In the genomic region with DNA sequence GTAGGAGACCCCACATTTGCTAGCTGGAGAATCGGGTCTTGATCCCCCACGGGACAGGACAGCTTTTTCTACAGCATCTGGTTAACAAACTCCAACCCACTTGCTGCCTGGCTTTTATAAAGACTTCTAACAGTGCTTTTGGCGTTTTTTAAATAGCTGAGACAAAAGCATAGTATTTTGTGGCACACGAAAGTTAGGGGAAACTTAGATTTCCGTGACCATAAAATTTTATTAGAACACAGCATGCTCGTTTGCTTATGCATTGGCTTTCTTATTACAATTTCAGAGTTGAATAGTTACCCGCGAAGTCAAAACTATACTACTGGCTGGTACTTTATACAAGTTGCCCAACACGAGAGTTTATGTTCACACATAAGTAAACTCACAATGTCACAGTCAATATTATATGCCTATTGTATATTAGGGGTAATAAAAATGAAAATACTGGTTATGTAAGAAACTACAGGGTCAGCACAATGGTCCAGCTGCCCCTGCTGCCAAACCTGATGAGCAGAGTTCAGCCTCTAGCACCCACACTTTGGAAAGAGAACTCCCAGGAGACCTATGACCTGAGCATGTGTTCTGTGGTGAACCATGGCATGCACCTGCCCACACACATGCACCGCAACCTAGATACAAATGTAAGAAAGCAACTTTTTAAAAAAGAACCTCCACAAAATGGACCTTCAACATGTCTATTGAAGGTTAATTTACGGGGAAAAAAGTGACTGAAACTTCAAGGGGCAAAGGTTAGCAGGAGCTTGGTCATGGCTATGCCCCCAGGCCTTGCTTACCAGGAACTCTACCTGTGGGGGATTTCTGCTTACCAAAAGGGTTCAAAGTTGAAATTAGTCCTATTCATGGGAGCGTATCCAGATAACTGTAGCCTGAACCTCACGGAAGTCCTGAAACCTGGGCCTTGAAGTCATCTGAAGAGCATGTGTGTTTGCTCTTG, we compare ENCODE assay signal across 9 mouse cellular contexts. TPM values are rescaled to one million over a fixed set of nuclear protein-coding genes. Genes with fewer than 3 reads are reported as not detected.
DNase-seq lines count a peak whose midpoint lies in the region; ATAC-seq and TF ChIP-seq lines count a peak whose summit lies in the region.
"Had no signal": no experiment of that assay in that cellular context is flagged by ENCODE, and none has a peak within 500 bp of the region (broad histone marks: within the 10 kb centered on the region; RNA-seq: fewer than 3 reads in every experiment).

No protein-coding gene starts in this region.

- H3K36me3 ChIP-seq in heart, embryonic 16.5 days (ENCODE audit: control insufficient read depth, insufficient read depth): no peaks in the 10 kb centered on the region
- H3K36me3 ChIP-seq in embryonic facial prominence, embryonic 12.5 days: no peaks in the 10 kb centered on the region
- H3K36me3 ChIP-seq in kidney, embryonic 14.5 days (ENCODE audit: control insufficient read depth, insufficient read depth, low read length): no peaks in the 10 kb centered on the region
- no peaks in the 10 kb centered on the region for H3K36me3 ChIP-seq in myocyte (ENCODE audit: control insufficient read depth, insufficient read depth)

- H3K27me3 ChIP-seq in heart, embryonic 16.5 days (ENCODE audit: control insufficient read depth, insufficient read depth, low read length): no peaks in the 10 kb centered on the region
- no peaks in the 10 kb centered on the region for H3K27me3 ChIP-seq in embryonic facial prominence, embryonic 12.5 days
- H3K27me3 ChIP-seq in kidney, embryonic 14.5 days (ENCODE audit: control insufficient read depth, insufficient read depth, low read length): no peaks in the 10 kb centered on the region
- no peaks in the 10 kb centered on the region for H3K27me3 ChIP-seq in myocyte (ENCODE audit: control insufficient read depth, insufficient read depth, insufficient read length)
- H3K27me3 ChIP-seq: Patski had no signal

- no peak for ATAC-seq in heart, embryonic 16.5 days (replicated peaks; ENCODE audit: extremely low read depth, insufficient read depth, low FRiP score)
- no peak for ATAC-seq in embryonic facial prominence, embryonic 12.5 days (ENCODE audit: insufficient number of reproducible peaks, insufficient read depth, low FRiP score, low TSS enrichment)
- no peak for ATAC-seq in kidney, embryonic 14.5 days (ENCODE audit: low FRiP score, low TSS enrichment)

- WGBS in heart, embryonic 16.5 days: 67% methylated on average over 13 of the region's 13 CpGs
- 64% methylated on average over 13 of the region's 13 CpGs for WGBS in embryonic facial prominence, embryonic 12.5 days
- 62% methylated on average over 13 of the region's 13 CpGs for WGBS in kidney, embryonic 14.5 days
- WGBS in lung, adult 2 months: 65% methylated on average over 13 of the region's 13 CpGs

- no peak for TF ChIP-seq POLR2A in myocyte (IDR thresholded peaks at IDR 0.05; ENCODE audit: insufficient read length, low read depth)
- TF ChIP-seq POLR2A in lung, adult 2 months (IDR thresholded peaks at IDR 0.05; ENCODE audit: borderline replicate concordance, extremely low read depth, low read depth, low read length): no peak

- peak overlapping the region; percentile 69 for H3K4me2 ChIP-seq in heart, embryonic 16.5 days (ENCODE audit: low read depth, low read length)
- H3K4me2 ChIP-seq in embryonic facial prominence, embryonic 12.5 days (replicated peaks): peak overlapping the region; percentile 84
- H3K4me2 ChIP-seq in kidney, embryonic 14.5 days (replicated peaks; ENCODE audit: low read depth, low read length): peak overlapping the region; percentile 70
- peak overlapping the region; percentile 84 for H3K4me2 ChIP-seq in myocyte (ENCODE audit: low read depth)

- no peak overlapping the region for H3ac ChIP-seq in myocyte (ENCODE audit: control insufficient read depth, insufficient read length)

- no peaks in the 10 kb centered on the region for H3K9me3 ChIP-seq in heart, embryonic 16.5 days (replicated peaks; ENCODE audit: control insufficient read depth, low read length)
- H3K9me3 ChIP-seq in embryonic facial prominence, embryonic 12.5 days: no peaks in the 10 kb centered on the region
- H3K9me3 ChIP-seq in kidney, embryonic 14.5 days (ENCODE audit: control insufficient read depth, low read length): no peaks in the 10 kb centered on the region

- no peak for DNase-seq in heart, adult 8-10 months (ENCODE audit: low spot score)
- no peak for DNase-seq in thymus, postnatal 14 days
- DNase-seq in lung, adult 2 months: no peak
- no peak for DNase-seq in frontal cortex, adult 2 months (ENCODE audit: extremely low spot score in 1 of 2, low spot score in 1 of 2)

- H3K9ac ChIP-seq in heart, embryonic 16.5 days (ENCODE audit: low read length): peak overlapping the region; percentile 68
- peak overlapping the region; percentile 66; the same call in 1 of the 2 replicates for H3K9ac ChIP-seq in embryonic facial prominence, embryonic 12.5 days
- peak overlapping the region; percentile 78 for H3K9ac ChIP-seq in kidney, embryonic 14.5 days (ENCODE audit: low read depth, low read length)

- peaks cover 33% of the 10 kb centered on the region for H3K79me2 ChIP-seq in myocyte (ENCODE audit: control insufficient read depth, insufficient read depth)

- no peak for TF ChIP-seq CTCF in lung, adult 2 months (IDR thresholded peaks at IDR 0.05; ENCODE audit: insufficient read depth, low read length)

- no peak overlapping the region for H3K27ac ChIP-seq in heart, embryonic 16.5 days (ENCODE audit: low read length)
- no peak overlapping the region for H3K27ac ChIP-seq in embryonic facial prominence, embryonic 12.5 days
- H3K27ac ChIP-seq in kidney, embryonic 14.5 days (ENCODE audit: low read depth, low read length): no peak overlapping the region

- H3K4me1 ChIP-seq in heart, embryonic 16.5 days (ENCODE audit: control insufficient read depth, insufficient read depth, low read length): peaks cover 16% of the 10 kb centered on the region
- 0 out of 2 replicates have a peak, but pooled peaks cover 4% of the 10 kb centered on the region for H3K4me1 ChIP-seq in embryonic facial prominence, embryonic 12.5 days
- peaks cover 10% of the 10 kb centered on the region; the same call in 1 of the 2 replicates for H3K4me1 ChIP-seq in kidney, embryonic 14.5 days (ENCODE audit: control insufficient read depth, insufficient read depth, low read length)
- H3K4me1 ChIP-seq in lung, adult 2 months (ENCODE audit: control insufficient read depth, insufficient read depth, low read length): peaks cover 9% of the 10 kb centered on the region; the same call in 1 of the 2 replicates

- H3K4me3 ChIP-seq in heart, embryonic 16.5 days (ENCODE audit: low read length): peak overlapping the region; percentile 97
- H3K4me3 ChIP-seq in embryonic facial prominence, embryonic 12.5 days: peak overlapping the region; percentile 77
- peak overlapping the region; percentile 75 for H3K4me3 ChIP-seq in kidney, embryonic 14.5 days (ENCODE audit: low read length)
- peak overlapping the region; percentile 79 for H3K4me3 ChIP-seq in myocyte
- no peak overlapping the region for H3K4me3 ChIP-seq in lung, adult 2 months (replicated peaks; ENCODE audit: extremely low read depth, low read depth, low read length)

TF ChIP-seq in myocyte, 11 proteins besides CTCF, POLR2A, EP300 and RAD21:
- TF ChIP-seq TCF12 (IDR thresholded peaks at IDR 0.05; ENCODE audit: insufficient read depth, poor library complexity, severe bottlenecking) (no peak), POLR2AphosphoS2 (IDR thresholded peaks at IDR 0.05; ENCODE audit: insufficient read length, low read depth) (no peak), MYOD1 (IDR thresholded peaks at IDR 0.05; ENCODE audit: control insufficient read depth in 1 of 3, insufficient read length in 2 of 3, low read depth in 2 of 3) (no peak), MYOG (IDR thresholded peaks at IDR 0.05; ENCODE audit: control insufficient read depth in 1 of 3, insufficient read depth in 1 of 3, insufficient read length in 2 of 3, low read depth in 2 of 3) (no peak), E2F4 (IDR thresholded peaks at IDR 0.05; ENCODE audit: insufficient read depth) (no peak), REST (IDR thresholded peaks at IDR 0.05; ENCODE audit: insufficient read depth, insufficient read length) (no peak), MAX (IDR thresholded peaks at IDR 0.05; ENCODE audit: low read depth) (no peak), CEBPB (IDR thresholded peaks at IDR 0.05; ENCODE audit: insufficient read depth, poor library complexity, severe bottlenecking) (no peak), TCF3 (IDR thresholded peaks at IDR 0.05; ENCODE audit: insufficient read length, low read depth) (no peak), SRF (IDR thresholded peaks at IDR 0.05; ENCODE audit: control insufficient read depth, insufficient read length, low read depth) (no peak), USF1 (IDR thresholded peaks at IDR 0.05; ENCODE audit: low read depth) (no peak)

RNA-seq across cellular contexts. Expression of a gene that starts 0.8 kb away (rescaled TPM):
- polyA plus RNA-seq in heart, embryonic 16.5 days (2015; fragmentation: Nextera tagmentation; extraction: Ambion mirVana): 8.0 and 8.3 TPM in 2 replicates
- 1 to 10 TPM; 2.7 to 4.6 (median 3.7) TPM for total RNA-seq in heart, adult 8-10 months (2022)
- polyA plus RNA-seq in embryonic facial prominence, embryonic 12.5 days (2016; fragmentation: Nextera tagmentation; extraction: Ambion mirVana): 13.9 and 15.6 TPM in 2 replicates
- 17.8 and 18.5 TPM in 2 replicates for polyA plus RNA-seq in kidney, embryonic 14.5 days (2014; fragmentation: Nextera tagmentation; extraction: Ambion mirVana)
- polyA plus RNA-seq in myocyte (2012; fragmentation: generic; extraction: Trizol): 2.0 TPM
- polyA plus RNA-seq in lung, adult 2 months (2012; rRNA removed): 3.0 and 4.7 TPM in 2 replicates
- 9.2 and 9.8 TPM in 2 replicates for polyA plus RNA-seq in frontal cortex, adult 2 months (2012; rRNA removed)

RNA-seq across cellular contexts. Expression of a gene that starts 0.9 kb away (rescaled TPM):
- 89.5 and 94.1 TPM in 2 replicates for polyA plus RNA-seq in heart, embryonic 16.5 days (2015; fragmentation: Nextera tagmentation; extraction: Ambion mirVana)
- 10 to 100 TPM; 30.6 to 37.0 (median 33.3) TPM for total RNA-seq in heart, adult 8-10 months (2022)
- 45.8 and 53.1 TPM in 2 replicates for polyA plus RNA-seq in embryonic facial prominence, embryonic 12.5 days (2016; fragmentation: Nextera tagmentation; extraction: Ambion mirVana)
- 96.8 and 101 TPM in 2 replicates for polyA plus RNA-seq in kidney, embryonic 14.5 days (2014; fragmentation: Nextera tagmentation; extraction: Ambion mirVana)
- 119 TPM for polyA plus RNA-seq in myocyte (2012; fragmentation: generic; extraction: Trizol)
- 76.8 and 79.7 TPM in 2 replicates for polyA plus RNA-seq in lung, adult 2 months (2012; rRNA removed)
- polyA plus RNA-seq in frontal cortex, adult 2 months (2012; rRNA removed): 21.3 and 25.7 TPM in 2 replicates

RNA-seq across cellular contexts. Expression of a gene that starts 38.1 kb away (rescaled TPM):
- polyA plus RNA-seq in heart, embryonic 16.5 days (2015; fragmentation: Nextera tagmentation; extraction: Ambion mirVana): 23.3 and 25.5 TPM in 2 replicates
- total RNA-seq in heart, adult 8-10 months (2022): 10 to 100 TPM; 32.4 to 40.6 (median 35.7) TPM
- 35.3 and 42.1 TPM in 2 replicates for polyA plus RNA-seq in embryonic facial prominence, embryonic 12.5 days (2016; fragmentation: Nextera tagmentation; extraction: Ambion mirVana)
- 44.8 TPM in 2 replicates for polyA plus RNA-seq in kidney, embryonic 14.5 days (2014; fragmentation: Nextera tagmentation; extraction: Ambion mirVana)
- 6.1 TPM for polyA plus RNA-seq in myocyte (2012; fragmentation: generic; extraction: Trizol)
- 6.5 and 7.1 TPM in 2 replicates for polyA plus RNA-seq in lung, adult 2 months (2012; rRNA removed)
- polyA plus RNA-seq in frontal cortex, adult 2 months (2012; rRNA removed): 7.8 and 8.2 TPM in 2 replicates
